Mouse (Mus musculus) liver, embryonic 16.5 days (tissue): ENCODE data around the gene Myo1c. TPM values are rescaled to one million over a fixed set of nuclear protein-coding genes. Genes with fewer than 3 reads are reported as not detected.

ENCODE experiments used
- ATAC-seq: fragments of 200-750 bp; cut with Nextera tagmentation; 2 replicates; pipeline ENCODE4 v1.8.0; 2017; ENCODE audit warnings: low read depth, mild to moderate bottlenecking, moderate number of reproducible peaks, moderate library complexity
- H3K27ac ChIP-seq: fragments of 300-500 bp; sonication (generic); 2 replicates; pipeline ENCODE4 v1.5.1; 2014; ENCODE audit warnings: mild to moderate bottlenecking, low read length
- H3K27me3 ChIP-seq: fragments of 300-500 bp; sonication (generic); 2 replicates; pipeline ENCODE4 v1.6.1; 2014; ENCODE audit warnings: low read depth, low read length, mixed read lengths; ENCODE audit not compliant: control insufficient read depth, insufficient read depth
- H3K36me3 ChIP-seq: fragments of 300-500 bp; sonication (generic); 2 replicates; pipeline ENCODE4 v1.6.1; 2014; ENCODE audit warnings: mild to moderate bottlenecking; ENCODE audit not compliant: control insufficient read depth, insufficient read depth
- H3K4me1 ChIP-seq: fragments of 300-500 bp; sonication (generic); 2 replicates; pipeline ENCODE4 v1.6.1; 2014; ENCODE audit warnings: low read depth, low read length, mixed read lengths; ENCODE audit not compliant: control insufficient read depth
- H3K4me2 ChIP-seq: fragments of 300-500 bp; sonication (generic); 2 replicates; pipeline ENCODE4 v1.6.1; 2014; ENCODE audit warnings: low read depth, low read length, mixed read lengths
- H3K4me3 ChIP-seq: fragments of 300-500 bp; sonication (generic); 2 replicates; pipeline ENCODE4 v1.5.1; 2014; ENCODE audit warnings: low read depth, mild to moderate bottlenecking, low read length
- H3K9ac ChIP-seq: fragments of 300-500 bp; sonication (generic); 2 replicates; pipeline ENCODE4 v1.6.1; 2014; ENCODE audit warnings: low read depth, low read length
- H3K9me3 ChIP-seq: fragments of 300-500 bp; sonication (generic); replicated peaks from 2 replicates; pipeline ENCODE4 v1.6.1; 2016; ENCODE audit warnings: low read length; ENCODE audit not compliant: control insufficient read depth
- WGBS: fragments of 180-500 bp; shearing (Covaris S2); extraction: QIAGEN DNeasy Blood & Tissue Kit; methylation state at CpG from one replicate; pipeline ENCODE4 v1.1.7; 2014; ENCODE audit not compliant: insufficient replicate concordance; 5-methylcytosine and 5-hydroxymethylcytosine counted together
- polyA plus RNA-seq: library from polyadenylated mRNA; unstranded; fragments of >200 nt; fragmentation: Nextera tagmentation; extraction: Ambion mirVana; gene quantifications from 2 replicates; pipeline ENCODE4 v1.2.1, GENCODE M21; 2015

Myo1c gene
- polyA plus RNA-seq = 21.0 and 24.1 TPM in 2 replicates

DNA sequence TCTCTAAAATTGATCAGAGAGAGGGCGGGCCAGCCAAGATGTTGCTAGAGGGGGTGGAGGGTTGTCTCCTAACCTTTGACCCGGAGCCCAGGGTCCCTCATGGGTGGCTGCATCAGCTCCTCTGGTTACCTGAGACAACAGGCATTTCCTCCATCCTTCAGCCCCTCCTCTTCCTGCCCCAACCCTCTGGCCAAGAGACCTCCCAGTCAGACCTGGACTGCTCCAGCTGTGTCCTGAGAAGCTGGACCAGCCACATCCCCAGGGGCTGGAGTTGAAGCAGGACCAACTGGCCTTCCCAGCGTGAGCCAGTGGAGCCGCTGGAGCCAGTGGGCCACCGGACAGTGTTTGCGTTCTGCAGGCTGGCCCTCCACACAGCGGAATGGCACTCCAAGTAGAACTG lies at the start of gene Myo1c:
Gene Myo1c, plus strand, starts transcription at position 194 of the 400 bp plus-strand sequence.
- Histone ChIP-seq H3K36me3 (no peaks in the 10 kb centered on the region), H3K4me2 (peak within 1 kb of the TSS; percentile 100), H3K9ac (peak within 1 kb of the TSS; percentile 77), H3K9me3 (no peaks in the 10 kb centered on the region), H3K4me3 (peak within 1 kb of the TSS; percentile 76), H3K27ac (peak within 1 kb of the TSS; percentile 89), H3K27me3 (no peaks in the 10 kb centered on the region), H3K4me1 (peaks cover 50% of the 10 kb centered on the region)
- ATAC-seq = no peak
- WGBS = 69% methylated on average over 7 of the region's 7 CpGs

DNA sequence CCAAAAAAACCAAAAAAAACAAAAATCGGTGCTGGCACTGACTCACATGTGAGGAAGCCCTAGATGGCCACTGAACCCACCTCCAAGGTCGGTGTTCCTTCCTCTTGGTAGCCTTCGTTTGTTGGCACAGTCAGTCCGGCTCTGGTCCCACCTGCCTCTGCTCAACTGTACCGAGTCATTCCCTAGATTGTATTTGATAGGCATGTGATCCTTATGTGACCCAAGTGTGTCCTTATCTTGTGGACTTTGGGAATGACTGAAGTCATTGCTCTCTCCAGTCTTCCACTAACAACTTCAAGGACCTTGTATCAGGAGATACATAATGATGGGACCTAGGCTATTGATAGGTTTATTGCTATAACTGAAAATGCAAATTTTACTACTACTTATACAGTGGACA lies 45.5 kb upstream of the Myo1c start:
- no peaks in the 10 kb centered on the region for H3K9me3 ChIP-seq
- H3K27ac ChIP-seq = no peak overlapping the region
- H3K4me1 ChIP-seq = no peaks in the 10 kb centered on the region
- H3K4me3 ChIP-seq = no peak overlapping the region
- H3K4me2 ChIP-seq = no peak overlapping the region
- H3K27me3 ChIP-seq = no peaks in the 10 kb centered on the region
- WGBS = 69% methylated on average over 5 of the region's 5 CpGs
- peaks cover 16% of the 10 kb centered on the region for H3K36me3 ChIP-seq
- no peak for ATAC-seq
- H3K9ac ChIP-seq = no peak overlapping the region

GRCm38 (mm10) chr11:75605318-75605717 lies 45.0 kb upstream of the Myo1c start:
- 22% methylated on average over 1 of the region's 1 CpGs for WGBS
- Histone ChIP-seq H3K9me3 (no peaks in the 10 kb centered on the region), H3K27ac (no peak overlapping the region), H3K27me3 (no peaks in the 10 kb centered on the region), H3K4me1 (no peaks in the 10 kb centered on the region), H3K4me3 (no peak overlapping the region), H3K9ac (no peak overlapping the region), H3K36me3 (peaks cover 14% of the 10 kb centered on the region), H3K4me2 (no peak overlapping the region)
- ATAC-seq = no peak

DNA sequence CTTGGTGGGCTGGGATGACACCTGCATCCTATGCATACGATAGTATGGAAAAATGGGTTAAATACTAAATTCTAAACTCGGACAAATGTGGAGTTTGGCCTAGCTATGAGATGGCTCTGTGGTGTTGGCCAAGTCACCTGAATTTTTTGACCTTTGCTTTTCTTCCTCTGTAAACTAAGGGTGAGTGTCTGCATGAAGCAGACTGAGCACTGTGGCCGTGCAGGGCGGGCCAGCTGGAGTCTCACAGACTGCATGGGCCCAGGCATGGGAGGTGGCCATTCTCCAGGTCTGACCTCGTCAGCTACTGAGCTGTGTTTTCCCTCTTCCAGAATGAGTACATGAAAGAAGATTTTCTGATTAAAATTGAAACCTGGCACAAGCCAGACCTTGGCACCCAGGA lies 41.5 kb upstream of the Myo1c start:
- Histone ChIP-seq H3K4me1 (no peaks in the 10 kb centered on the region), H3K27me3 (no peaks in the 10 kb centered on the region), H3K4me2 (no peak overlapping the region), H3K4me3 (no peak overlapping the region), H3K9ac (no peak overlapping the region), H3K9me3 (no peaks in the 10 kb centered on the region), H3K27ac (no peak overlapping the region), H3K36me3 (peaks cover 5% of the 10 kb centered on the region; the same call in 1 of the 2 replicates)
- WGBS = 80% methylated on average over 5 of the region's 5 CpGs
- ATAC-seq = no peak; the same call in 1 of the 2 replicates

DNA sequence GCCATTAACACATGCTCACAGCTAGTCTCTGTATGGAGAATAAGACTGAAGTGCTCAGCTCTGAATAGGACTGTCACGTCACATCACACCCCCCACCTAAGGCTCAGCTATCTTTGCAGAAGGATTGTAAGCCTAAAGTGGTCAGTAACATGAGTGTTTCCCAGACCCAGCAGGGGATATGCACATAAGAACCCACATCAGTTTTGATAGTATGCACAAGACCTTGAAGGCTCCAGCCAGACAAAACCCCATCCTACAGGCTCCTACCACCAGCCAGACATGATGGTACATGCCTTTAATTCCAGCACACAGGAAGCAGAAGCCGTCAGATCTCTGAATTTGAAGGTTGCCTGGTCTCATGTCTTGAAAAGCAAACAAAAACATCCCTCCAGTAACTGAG lies 40.3 kb upstream of the Myo1c start:
- H3K4me2 ChIP-seq = no peak overlapping the region
- no peak overlapping the region for H3K4me3 ChIP-seq
- no peaks in the 10 kb centered on the region for H3K4me1 ChIP-seq
- H3K27ac ChIP-seq = no peak overlapping the region
- WGBS = 64% methylated on average over 2 of the region's 2 CpGs
- H3K27me3 ChIP-seq = no peaks in the 10 kb centered on the region
- no peak for ATAC-seq
- H3K9ac ChIP-seq = no peak overlapping the region
- H3K9me3 ChIP-seq = no peaks in the 10 kb centered on the region
- peaks cover 8% of the 10 kb centered on the region for H3K36me3 ChIP-seq

DNA sequence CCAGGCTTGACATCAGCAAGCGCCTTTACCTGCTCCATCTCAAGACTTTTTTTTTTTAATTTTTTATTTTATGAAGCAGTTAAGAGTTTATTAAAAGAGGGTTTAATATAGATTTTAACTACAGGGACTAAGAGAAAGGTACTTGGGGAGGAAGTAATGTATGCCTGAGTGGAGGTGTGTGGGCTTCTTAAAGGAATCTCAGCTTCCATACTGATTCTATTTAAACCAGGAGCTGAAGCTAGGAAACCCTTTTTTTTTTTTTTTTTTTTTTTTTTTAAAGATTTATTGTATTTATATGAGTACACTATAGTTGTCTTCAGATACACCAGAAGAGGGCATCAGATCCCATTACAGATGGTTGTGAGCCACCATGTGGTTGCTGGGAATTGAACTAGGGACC lies 35.5 kb upstream of the Myo1c start:
- Histone ChIP-seq H3K4me1 (no peaks in the 10 kb centered on the region), H3K9me3 (no peaks in the 10 kb centered on the region), H3K9ac (no peak overlapping the region), H3K27me3 (no peaks in the 10 kb centered on the region), H3K36me3 (peaks cover 3% of the 10 kb centered on the region), H3K27ac (no peak overlapping the region), H3K4me3 (no peak overlapping the region), H3K4me2 (no peak overlapping the region)
- ATAC-seq = no peak
- WGBS = 87% methylated on average over 1 of the region's 1 CpGs

- ATAC-seq = peak; percentile 60
- peaks cover 4% of the 10 kb centered on the region for H3K36me3 ChIP-seq
Observed at GRCm38 (mm10) chr11:75615556-75615955, 34.7 kb upstream of the Myo1c start.

GRCm38 (mm10) chr11:75619133-75619532 lies 31.2 kb upstream of the Myo1c start:
- H3K27ac ChIP-seq = no peak overlapping the region
- H3K4me3 ChIP-seq = no peak overlapping the region
- no peaks in the 10 kb centered on the region; the same call in 1 of the 2 replicates for H3K4me1 ChIP-seq
- H3K9me3 ChIP-seq = no peaks in the 10 kb centered on the region
- no peaks in the 10 kb centered on the region for H3K27me3 ChIP-seq
- H3K9ac ChIP-seq = no peak overlapping the region
- H3K36me3 ChIP-seq = peaks cover 12% of the 10 kb centered on the region
- no peak overlapping the region for H3K4me2 ChIP-seq
- ATAC-seq = no peak
- 66% methylated on average over 5 of the region's 5 CpGs for WGBS

More at GRCm38 (mm10) chr11:75615556-75615955, 34.7 kb upstream of the Myo1c start:
- 59% methylated on average over 2 of the region's 2 CpGs for WGBS
- no peaks in the 10 kb centered on the region for H3K27me3 ChIP-seq
- no peak overlapping the region for H3K9ac ChIP-seq
- H3K4me3 ChIP-seq = no peak overlapping the region
- no peak overlapping the region for H3K4me2 ChIP-seq
- no peaks in the 10 kb centered on the region for H3K4me1 ChIP-seq
- H3K27ac ChIP-seq = no peak overlapping the region
- H3K9me3 ChIP-seq = no peaks in the 10 kb centered on the region

DNA sequence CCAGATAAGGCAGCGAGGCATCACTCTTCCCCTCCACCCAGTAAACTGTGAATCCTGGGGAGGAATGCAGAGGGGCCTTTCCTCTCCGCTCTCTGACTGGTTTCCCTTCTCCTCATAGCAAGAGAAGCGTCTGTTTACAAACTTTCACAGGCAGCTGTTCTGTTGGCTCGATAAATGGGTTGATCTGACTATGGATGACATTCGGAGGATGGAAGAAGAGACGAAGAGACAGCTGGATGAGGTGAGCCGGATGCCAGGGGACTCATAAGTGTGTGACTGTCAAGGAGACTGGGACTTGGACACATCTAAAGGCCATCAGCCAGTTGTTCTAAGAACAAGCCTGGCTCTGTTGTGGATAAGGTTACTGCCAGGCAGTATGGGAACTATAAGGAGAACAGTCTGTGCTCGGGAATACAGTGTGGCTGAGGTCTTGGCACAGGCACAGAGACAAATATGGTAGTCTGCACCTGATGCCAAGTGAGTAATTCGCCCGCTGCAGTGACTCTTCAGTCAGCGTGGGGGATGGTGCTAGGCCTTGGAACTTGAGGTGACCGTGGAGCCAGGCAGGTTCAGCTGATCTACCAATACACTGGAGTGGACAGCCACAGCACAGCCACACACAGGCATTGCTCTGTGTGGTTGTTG lies 30.0 kb upstream of the Myo1c start:
- Histone ChIP-seq H3K4me1 (peaks cover 4% of the 10 kb centered on the region; the same call in 1 of the 2 replicates), H3K27ac (no peak overlapping the region), H3K4me3 (no peak overlapping the region), H3K4me2 (no peak overlapping the region), H3K27me3 (no peaks in the 10 kb centered on the region), H3K9ac (no peak overlapping the region), H3K36me3 (peaks cover 9% of the 10 kb centered on the region), H3K9me3 (no peaks in the 10 kb centered on the region)
- WGBS = 75% methylated on average over 12 of the region's 12 CpGs
- ATAC-seq = no peak
